Mouse (Mus musculus) kidney, postnatal 4 days (tissue): ENCODE measurements around the gene Ptpru.

Source experiments
- DNase-seq, 2 experiments: peaks; one replicate each; pipeline ENCODE4 v3.0.0; 2021; ENCODE audit warnings: mixed read lengths in 2 of 2

The Ptpru gene

GRCm38 (mm10) chr4:131837872-131838524 is at the start of gene Ptpru:
TSS of gene Ptpru (minus strand) at chr4:131838288.
- peak; percentile 96 to 97 for DNase-seq

- DNase-seq = no peak
Observed at GRCm38 (mm10) chr4:131885376-131885775, 47.3 kb upstream of the Ptpru start.

GRCm38 (mm10) chr4:131883571-131883970 is 45.5 kb upstream of the Ptpru start:
- no peak for DNase-seq

- no peak for DNase-seq
Observed at GRCm38 (mm10) chr4:131881306-131881705, 43.2 kb upstream of the Ptpru start.

GRCm38 (mm10) chr4:131879692-131880091 is 41.6 kb upstream of the Ptpru start:
- DNase-seq = no peak

- DNase-seq = no peak
Observed at GRCm38 (mm10) chr4:131876836-131877235, 38.7 kb upstream of the Ptpru start.

GRCm38 (mm10) chr4:131875242-131875641 is 37.2 kb upstream of the Ptpru start:
- DNase-seq = no peak

- DNase-seq = no peak
Observed at GRCm38 (mm10) chr4:131874567-131874966, 36.5 kb upstream of the Ptpru start.

GRCm38 (mm10) chr4:131874169-131874536 is 36.1 kb upstream of the Ptpru start:
- no peak for DNase-seq

GRCm38 (mm10) chr4:131873293-131874168 is 35.4 kb upstream of the Ptpru start, which contains the start of gene Srsf4:
TSS of gene Srsf4 (plus strand) at chr4:131873617.
- peak; percentile 96 to 98 for DNase-seq

GRCm38 (mm10) chr4:131872672-131873292 is 34.7 kb upstream of the Ptpru start:
- DNase-seq = no peak

- no peak for DNase-seq
Observed at GRCm38 (mm10) chr4:131861341-131861739, 23.3 kb upstream of the Ptpru start.

- DNase-seq = peak; percentile 89 to 91
Observed at GRCm38 (mm10) chr4:131860492-131861340, 22.6 kb upstream of the Ptpru start.

GRCm38 (mm10) chr4:131854950-131855349 is 16.9 kb upstream of the Ptpru start:
- DNase-seq = no peak

GRCm38 (mm10) chr4:131849986-131850638 is 12.0 kb upstream of the Ptpru start:
- DNase-seq = peak; percentile 68 to 76

- no peak for DNase-seq
Observed at GRCm38 (mm10) chr4:131848082-131848481, 10.0 kb upstream of the Ptpru start.

GRCm38 (mm10) chr4:131845991-131846778 is 8.1 kb upstream of the Ptpru start:
- no peak for DNase-seq

GRCm38 (mm10) chr4:131843290-131843743 is 5.2 kb upstream of the Ptpru start, which contains the start of gene Mecr:
TSS of gene Mecr (plus strand) at chr4:131843470.
- DNase-seq = peak; percentile 98

- peak; percentile 63 to 74 for DNase-seq
Observed at GRCm38 (mm10) chr4:131836891-131837491, 1.1 kb downstream of the Ptpru start.

- peak; percentile 68 to 75 for DNase-seq
Observed at GRCm38 (mm10) chr4:131836351-131836881, 1.7 kb downstream of the Ptpru start.
